Mouse (Mus musculus): ENCODE measurements around the gene Cers1. TPM values are rescaled to one million over a fixed set of nuclear protein-coding genes. Genes with fewer than 3 reads are reported as not detected.

Cers1 gene
- polyA plus RNA-seq, 1 experiment from 2014 or later: 17.8 TPM

- H3K9ac ChIP-seq: no peak overlapping the region
- no peaks in the 10 kb centered on the region for H3K9me3 ChIP-seq (replicated peaks)
- H3K4me2 ChIP-seq (replicated peaks): no peak overlapping the region
- H3K27ac ChIP-seq: no peak overlapping the region
- H3K36me3 ChIP-seq: no peaks in the 10 kb centered on the region
- H3K4me3 ChIP-seq: no peak overlapping the region
- WGBS: 45% methylated on average over 3 of the region's 3 CpGs
- H3K27me3 ChIP-seq: peaks cover 5% of the 10 kb centered on the region; the same call in 1 of the 2 replicates
- H3K4me1 ChIP-seq: no peaks in the 10 kb centered on the region
- no peak for ATAC-seq (ENCODE audit: low FRiP score)
Measured at GRCm38 (mm10) chr8:70359411-70359810, 43.8 kb downstream of the Cers1 start.

- H3K4me1 ChIP-seq: no peaks in the 10 kb centered on the region
- 50% methylated on average over 4 of the region's 4 CpGs for WGBS
- ATAC-seq (ENCODE audit: low FRiP score): no peak
- H3K4me3 ChIP-seq: no peak overlapping the region
- no peak overlapping the region for H3K27ac ChIP-seq
- peaks cover 5% of the 10 kb centered on the region; the same call in 1 of the 2 replicates for H3K27me3 ChIP-seq
- no peak overlapping the region for H3K9ac ChIP-seq
- H3K36me3 ChIP-seq: no peaks in the 10 kb centered on the region
- no peak overlapping the region for H3K4me2 ChIP-seq (replicated peaks)
- no peaks in the 10 kb centered on the region for H3K9me3 ChIP-seq (replicated peaks)
Measured at GRCm38 (mm10) chr8:70360769-70361168, 45.2 kb downstream of the Cers1 start.

GRCm38 (mm10) chr8:70361484-70362032 lies 46.0 kb downstream of the Cers1 start:
- H3K36me3 ChIP-seq: no peaks in the 10 kb centered on the region
- no peak overlapping the region for H3K4me2 ChIP-seq (replicated peaks)
- no peak overlapping the region for H3K27ac ChIP-seq
- H3K9me3 ChIP-seq (replicated peaks): no peaks in the 10 kb centered on the region
- no peak for ATAC-seq (ENCODE audit: low FRiP score)
- H3K9ac ChIP-seq: peak overlapping the region; percentile 23; the same call in 1 of the 2 replicates
- H3K4me3 ChIP-seq: no peak overlapping the region
- H3K4me1 ChIP-seq: no peaks in the 10 kb centered on the region
- H3K27me3 ChIP-seq: peaks cover 6% of the 10 kb centered on the region
- 77% methylated on average over 10 of the region's 10 CpGs for WGBS

GRCm38 (mm10) chr8:70364066-70364465 lies 48.5 kb downstream of the Cers1 start:
- Histone ChIP-seq H3K27ac (no peak overlapping the region), H3K9ac (no peak overlapping the region), H3K4me1 (no peaks in the 10 kb centered on the region), H3K27me3 (peaks cover 13% of the 10 kb centered on the region), H3K4me2 (replicated peaks) (no peak overlapping the region), H3K4me3 (no peak overlapping the region), H3K36me3 (no peaks in the 10 kb centered on the region), H3K9me3 (replicated peaks) (no peaks in the 10 kb centered on the region)
- 17% methylated on average over 5 of the region's 5 CpGs for WGBS
- ATAC-seq (ENCODE audit: low FRiP score): no peak

- H3K4me2 ChIP-seq (replicated peaks): no peak overlapping the region
- no peaks in the 10 kb centered on the region for H3K36me3 ChIP-seq
- H3K9me3 ChIP-seq (replicated peaks): no peaks in the 10 kb centered on the region
- no peak overlapping the region for H3K4me3 ChIP-seq
- no peak overlapping the region for H3K9ac ChIP-seq
- ATAC-seq (ENCODE audit: low FRiP score): no peak
- H3K27me3 ChIP-seq: peaks cover 20% of the 10 kb centered on the region
- H3K4me1 ChIP-seq: no peaks in the 10 kb centered on the region
- 69% methylated on average over 5 of the region's 5 CpGs for WGBS
- no peak overlapping the region for H3K27ac ChIP-seq
Measured at GRCm38 (mm10) chr8:70366588-70366987, 51.0 kb downstream of the Cers1 start.

GRCm38 (mm10) chr8:70370476-70370875 lies 54.9 kb downstream of the Cers1 start:
- no peak overlapping the region for H3K4me3 ChIP-seq
- WGBS: 78% methylated on average over 7 of the region's 7 CpGs
- H3K36me3 ChIP-seq: no peaks in the 10 kb centered on the region
- peaks cover 19% of the 10 kb centered on the region for H3K4me1 ChIP-seq
- no peaks in the 10 kb centered on the region for H3K9me3 ChIP-seq (replicated peaks)
- H3K27ac ChIP-seq: no peak overlapping the region
- peaks cover 59% of the 10 kb centered on the region for H3K27me3 ChIP-seq
- no peak overlapping the region for H3K4me2 ChIP-seq (replicated peaks)
- ATAC-seq (ENCODE audit: low FRiP score): no peak
- H3K9ac ChIP-seq: no peak overlapping the region

GRCm38 (mm10) chr8:70371951-70372350 lies 56.4 kb downstream of the Cers1 start:
- 36% methylated on average over 6 of the region's 6 CpGs for WGBS
- Histone ChIP-seq H3K9me3 (replicated peaks) (no peaks in the 10 kb centered on the region), H3K4me1 (peaks cover 30% of the 10 kb centered on the region), H3K27me3 (peaks cover 69% of the 10 kb centered on the region), H3K36me3 (no peaks in the 10 kb centered on the region), H3K9ac (peak overlapping the region; percentile 18; the same call in 1 of the 2 replicates), H3K27ac (no peak overlapping the region), H3K4me3 (no peak overlapping the region), H3K4me2 (replicated peaks) (no peak overlapping the region)
- no peak for ATAC-seq (ENCODE audit: low FRiP score)

- H3K27me3 ChIP-seq: peaks cover 83% of the 10 kb centered on the region
- peak within 1 kb of the TSS; percentile 36 for H3K4me3 ChIP-seq
- peak within 1 kb of the TSS; percentile 51 for H3K4me2 ChIP-seq (replicated peaks)
- H3K9me3 ChIP-seq (replicated peaks): no peaks in the 10 kb centered on the region
- 3% methylated on average over 47 of the region's 47 CpGs for WGBS
- ATAC-seq (ENCODE audit: low FRiP score): no peak
- H3K36me3 ChIP-seq: no peaks in the 10 kb centered on the region
- no peak within 1 kb of the TSS for H3K27ac ChIP-seq
- H3K9ac ChIP-seq: peak within 1 kb of the TSS; percentile 39; the same call in 1 of the 2 replicates
- peaks cover 30% of the 10 kb centered on the region for H3K4me1 ChIP-seq
Measured at GRCm38 (mm10) chr8:70373397-70374317, 58.1 kb downstream of the Cers1 start, which contains the start of gene Comp. Gene Comp, plus strand, starts transcription at chr8:70373558.

- Histone ChIP-seq H3K36me3 (no peaks in the 10 kb centered on the region), H3K4me1 (peaks cover 30% of the 10 kb centered on the region), H3K4me2 (replicated peaks) (peak overlapping the region; percentile 51), H3K27ac (no peak overlapping the region), H3K9me3 (replicated peaks) (no peaks in the 10 kb centered on the region), H3K4me3 (peak overlapping the region; percentile 36), H3K9ac (no peak overlapping the region; the same call in 1 of the 2 replicates), H3K27me3 (peaks cover 90% of the 10 kb centered on the region)
- WGBS: 1% methylated on average over 53 of the region's 53 CpGs
- ATAC-seq (ENCODE audit: low FRiP score): peak; percentile 66
Measured at GRCm38 (mm10) chr8:70374318-70374927, 58.8 kb downstream of the Cers1 start.

GRCm38 (mm10) chr8:70375212-70375859 lies 59.8 kb downstream of the Cers1 start:
- H3K9me3 ChIP-seq (replicated peaks): no peaks in the 10 kb centered on the region
- H3K4me2 ChIP-seq (replicated peaks): no peak overlapping the region
- H3K9ac ChIP-seq: no peak overlapping the region
- 8% methylated on average over 35 of the region's 35 CpGs for WGBS
- H3K4me3 ChIP-seq: peak overlapping the region; percentile 36
- H3K36me3 ChIP-seq: no peaks in the 10 kb centered on the region
- peaks cover 94% of the 10 kb centered on the region for H3K27me3 ChIP-seq
- peaks cover 30% of the 10 kb centered on the region for H3K4me1 ChIP-seq
- no peak overlapping the region for H3K27ac ChIP-seq
- ATAC-seq (ENCODE audit: low FRiP score): 0 out of 2 replicates have a peak, but pooled peaks have one; percentile 1

- Histone ChIP-seq H3K27me3 (peaks cover 92% of the 10 kb centered on the region), H3K4me1 (peaks cover 30% of the 10 kb centered on the region), H3K4me3 (no peak overlapping the region), H3K9me3 (replicated peaks) (no peaks in the 10 kb centered on the region), H3K9ac (0 out of 2 replicates have a peak overlapping the region, but pooled peaks have one; percentile 23), H3K36me3 (no peaks in the 10 kb centered on the region), H3K4me2 (replicated peaks) (no peak overlapping the region; the same call in 1 of the 2 replicates), H3K27ac (no peak overlapping the region)
- 7% methylated on average over 37 of the region's 37 CpGs for WGBS
- no peak for ATAC-seq (ENCODE audit: low FRiP score)
Measured at GRCm38 (mm10) chr8:70376275-70376741, 60.7 kb downstream of the Cers1 start.
